Mouse (Mus musculus) CH12.LX (cell line): ENCODE measurements around the gene Samd11. TPM values are rescaled to one million over a fixed set of nuclear protein-coding genes. Genes with fewer than 3 reads are reported as not detected.
A peak's percentile ranks its signal among the peaks of the same experiment; 100 is the strongest.

ENCODE experiments used
- DNase-seq: peaks from one replicate; pipeline ENCODE4 v3.0.0-alpha.2; 2013; ENCODE audit errors: extremely low read depth
- H3K27ac ChIP-seq: 2 replicates; pipeline ENCODE4 v1.5.1; 2012; ENCODE audit warnings: low read depth, mild to moderate bottlenecking, control low read depth, moderate library complexity; ENCODE audit not compliant: insufficient read depth
- H3K27me3 ChIP-seq: replicated peaks from 2 replicates; pipeline ENCODE3; 2012; ENCODE audit warnings: inconsistent platforms
- H3K36me3 ChIP-seq, 2 experiments: replicated peaks in 1 of 2; 2 replicates each; pipeline versions ENCODE3 to v1.6.1; 2012; ENCODE audit warnings: inconsistent platforms in 1 of 2, low read length in 1 of 2, mild to moderate bottlenecking in 1 of 2, mixed read lengths in 1 of 2, moderate library complexity in 1 of 2; ENCODE audit not compliant: control insufficient read depth in 1 of 2, insufficient read depth in 1 of 2
- H3K4me1 ChIP-seq, 2 experiments: 2 replicates each; pipeline ENCODE4 v1.6.1; 2012; ENCODE audit warnings: inconsistent platforms in 1 of 2, moderate library complexity in 1 of 2; ENCODE audit not compliant: insufficient read depth in 2 of 2, control insufficient read depth in 1 of 2
- H3K4me2 ChIP-seq: 2 replicates; pipeline ENCODE4 v1.6.1; 2012; ENCODE audit warnings: low read depth, mild to moderate bottlenecking, control low read depth; ENCODE audit not compliant: poor library complexity, insufficient read depth, severe bottlenecking
- H3K4me3 ChIP-seq, 3 experiments: fragments of 150-350 bp in 1 of 3; sonication (generic) in 1 of 3; replicated peaks in 1 of 3; 2 replicates each; pipeline versions ENCODE3 to v1.5.1; 2011 to 2012; ENCODE audit warnings: low read depth in 2 of 3, low read length in 2 of 3, mild to moderate bottlenecking in 2 of 3, moderate library complexity in 2 of 3, control low read depth in 1 of 3, improper control_type of control experiment in 1 of 3, inconsistent platforms in 1 of 3, mixed read lengths in 1 of 3; ENCODE audit not compliant: poor library complexity in 1 of 3
- H3K79me2 ChIP-seq: replicated peaks from 2 replicates; pipeline ENCODE4 v1.6.1; 2012; ENCODE audit warnings: mild to moderate bottlenecking, moderate library complexity; ENCODE audit not compliant: control insufficient read depth, poor library complexity, insufficient read depth, severe bottlenecking; ENCODE audit errors: extremely low read depth
- H3K9ac ChIP-seq: 2 replicates; pipeline ENCODE4 v1.6.1; 2012; ENCODE audit warnings: low read depth, mild to moderate bottlenecking, control low read depth, moderate library complexity; ENCODE audit not compliant: insufficient read depth
- H3K9me3 ChIP-seq: replicated peaks from 2 replicates; pipeline ENCODE3; 2012; ENCODE audit warnings: low read length, inconsistent platforms, mixed read lengths
- BHLHE40 ChIP-seq: IDR thresholded peaks from 2 replicates; pipeline ENCODE4 v1.6.1; 2011; ENCODE audit warnings: mild to moderate bottlenecking, low read depth, low read length, improper control_type of control experiment
- CHD1 ChIP-seq: IDR thresholded peaks from 2 replicates; pipeline ENCODE4 v1.6.1; 2012; ENCODE audit warnings: low read depth, low read length, improper control_type of control experiment, inconsistent platforms
- CTCF ChIP-seq, 2 experiments: IDR thresholded peaks in 1 of 2; conservative IDR thresholded peaks in 1 of 2; 2 replicates each; pipeline ENCODE4 v1.5.1; 2011 to 2012; ENCODE audit warnings: low read depth in 2 of 2, low read length in 2 of 2, improper control_type of control experiment in 1 of 2, inconsistent platforms in 1 of 2, mild to moderate bottlenecking in 1 of 2, moderate library complexity in 1 of 2
- ELF1 ChIP-seq: IDR thresholded peaks from 2 replicates; pipeline ENCODE4 v1.6.1; 2014; ENCODE audit warnings: low read depth, mild to moderate bottlenecking, inconsistent platforms, low read length, improper control_type of control experiment
- EP300 ChIP-seq: IDR thresholded peaks from 2 replicates; pipeline ENCODE4 v1.6.1; 2011; ENCODE audit warnings: low read length, improper control_type of control experiment
- IRF4 ChIP-seq: IDR thresholded peaks from 2 replicates; pipeline ENCODE4 v1.6.1; 2014; ENCODE audit warnings: low read depth, mild to moderate bottlenecking, inconsistent platforms, low read length, improper control_type of control experiment
- KAT2A ChIP-seq: IDR thresholded peaks from 2 replicates; pipeline ENCODE4 v1.6.1; 2012; ENCODE audit warnings: low read length, improper control_type of control experiment, inconsistent platforms; ENCODE audit not compliant: insufficient replicate concordance
- MAFK ChIP-seq: IDR thresholded peaks from 2 replicates; pipeline ENCODE4 v1.6.1; 2011; ENCODE audit warnings: low read length, improper control_type of control experiment; ENCODE audit not compliant: insufficient replicate concordance
- MEF2A ChIP-seq: IDR thresholded peaks from 2 replicates; pipeline ENCODE4 v1.6.1; 2014; ENCODE audit warnings: low read depth, mild to moderate bottlenecking, inconsistent platforms, low read length, improper control_type of control experiment, borderline replicate concordance
- MXI1 ChIP-seq: IDR thresholded peaks from 2 replicates; pipeline ENCODE4 v1.6.1; 2011; ENCODE audit warnings: mild to moderate bottlenecking, low read depth, low read length, improper control_type of control experiment
- MYC ChIP-seq: IDR thresholded peaks from 2 replicates; pipeline ENCODE4 v1.6.1; 2011; ENCODE audit warnings: low read depth, mild to moderate bottlenecking, improper control_type of control experiment, low read length
- NELFE ChIP-seq: IDR thresholded peaks from 2 replicates; pipeline ENCODE4 v1.6.1; 2011; ENCODE audit warnings: low read depth, low read length, improper control_type of control experiment
- NRF1 ChIP-seq: IDR thresholded peaks from 2 replicates; pipeline ENCODE4 v1.6.1; 2014; ENCODE audit warnings: low read depth, mild to moderate bottlenecking, inconsistent platforms, low read length, improper control_type of control experiment, moderate library complexity
- PAX5 ChIP-seq: IDR thresholded peaks from 2 replicates; pipeline ENCODE4 v1.6.1; 2012; ENCODE audit warnings: low read length, inconsistent platforms, mixed read lengths
- POLR2A ChIP-seq: IDR thresholded peaks from 2 replicates; pipeline ENCODE4 v1.6.1; 2011; ENCODE audit warnings: low read depth, mild to moderate bottlenecking, improper control_type of control experiment, low read length
- RAD21 ChIP-seq: IDR thresholded peaks from 2 replicates; pipeline ENCODE4 v1.6.1; 2011; ENCODE audit warnings: low read depth, mild to moderate bottlenecking, low read length, improper control_type of control experiment, moderate library complexity
- SMC3 ChIP-seq: IDR thresholded peaks from 2 replicates; pipeline ENCODE4 v1.6.1; 2011; ENCODE audit warnings: low read depth, low read length, improper control_type of control experiment
- TBP ChIP-seq: conservative IDR thresholded peaks from 2 replicates; pipeline ENCODE4 v1.6.1; 2011; ENCODE audit warnings: low read depth, low read length, improper control_type of control experiment
- TCF12 ChIP-seq: IDR thresholded peaks from 2 replicates; pipeline ENCODE4 v1.6.1; 2014; ENCODE audit warnings: low read depth, mild to moderate bottlenecking, inconsistent platforms, low read length, improper control_type of control experiment
- USF1 ChIP-seq: IDR thresholded peaks from 2 replicates; pipeline ENCODE4 v1.6.1; 2014; ENCODE audit warnings: low read depth, mild to moderate bottlenecking, inconsistent platforms, low read length, improper control_type of control experiment
- USF2 ChIP-seq: conservative IDR thresholded peaks from 2 replicates; pipeline ENCODE4 v1.6.1; 2011; ENCODE audit warnings: low read depth, low read length, improper control_type of control experiment
- ZC3H11A ChIP-seq: IDR thresholded peaks from 2 replicates; pipeline ENCODE4 v1.6.1; 2012; ENCODE audit warnings: low read depth, mild to moderate bottlenecking, inconsistent platforms, low read length, improper control_type of control experiment
- ZKSCAN1 ChIP-seq: IDR thresholded peaks from 2 replicates; pipeline ENCODE4 v1.6.1; 2012; ENCODE audit warnings: low read depth, inconsistent platforms, low read length, improper control_type of control experiment, borderline replicate concordance
- ZMIZ1 ChIP-seq: IDR thresholded peaks from 2 replicates; pipeline ENCODE4 v1.6.1; 2012; ENCODE audit warnings: low read depth, mild to moderate bottlenecking, inconsistent platforms, low read length, improper control_type of control experiment
- dilution Hi-C: fragments of 300-500 bp; cut with MboI; formaldehyde crosslinking; loops from 2 replicates; pipeline ENCODE4 v1.14.3; 2020; ENCODE audit warnings: low sequenced_read_pairs; ENCODE audit not compliant: extremely low pct_unique_long_range_greater_than_20kb, extremely low pct_ligation_motif_present
- in situ Hi-C: fragments of 300-500 bp; cut with MboI; formaldehyde crosslinking; loops from 3 replicates; pipeline ENCODE4 v1.14.3; 2019; ENCODE audit warnings: low sequenced_read_pairs, low pct_ligation_motif_present, low pct_unique_long_range_greater_than_20kb, mixed read lengths
- polyA plus RNA-seq: library from polyadenylated mRNA; unstranded; fragments of >175 nt; gene quantifications from 2 replicates; pipeline ENCODE4 v1.2.1, GENCODE M21; 2012; ENCODE audit warnings: low read depth; ENCODE audit not compliant: insufficient read length
- total RNA-seq, 2 experiments: library from RNA; depleted of rRNA; stranded (reverse); fragments of 300-350 nt in 1 of 2; fragments of >200 nt in 1 of 2; gene quantifications; 2 replicates each; pipeline ENCODE4 v1.2.3; 2012 to 2014

The Samd11 gene
- total and polyA plus RNA-seq, 3 experiments: 0.47 to 3.5 TPM; not detected in 1

DNA sequence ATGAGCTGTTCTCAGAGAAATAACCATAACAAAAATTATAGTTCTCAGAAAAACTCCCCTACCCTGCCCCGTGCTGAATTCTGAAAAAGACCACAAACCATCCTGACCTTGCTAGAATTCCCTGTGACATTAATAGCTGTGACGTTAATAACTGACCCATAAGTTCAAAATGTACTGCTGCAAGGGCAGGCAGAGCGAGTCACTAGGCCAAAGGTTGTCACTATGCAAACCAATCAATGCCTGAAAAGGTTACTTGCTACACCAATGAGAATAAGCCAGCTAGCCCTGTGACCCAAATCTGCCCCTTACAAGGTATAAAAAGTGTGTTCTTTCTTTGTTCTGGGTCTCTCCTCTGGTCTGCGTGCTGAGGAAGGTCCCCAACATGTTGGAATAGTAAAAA lies 46.6 kb downstream of the Samd11 start:
- Histone ChIP-seq H3K9ac (no peak overlapping the region), H3K36me3 (no peaks in the 10 kb centered on the region), H3K27ac (no peak overlapping the region), H3K4me3 (no peak overlapping the region), H3K79me2 (no peaks in the 10 kb centered on the region), H3K27me3 (peaks cover 15% of the 10 kb centered on the region), H3K4me1 (peaks cover 0 to 3% of the 10 kb centered on the region in 2 experiments; a peak in 2 of 4 replicates), H3K9me3 (no peaks in the 10 kb centered on the region), H3K4me2 (no peak overlapping the region)
- DNase-seq: no peak
- dilution Hi-C loops: no loop called here
- in situ Hi-C loops: no loop called here
- TF ChIP-seq ZKSCAN1: no peak
- TF ChIP-seq NELFE: no peak
- TF ChIP-seq USF1: no peak
- TF ChIP-seq MEF2A: no peak
- no peak for TF ChIP-seq SMC3
- no peak for TF ChIP-seq CTCF (conservative IDR thresholded peaks at IDR 0.05 in 1 of 2, IDR thresholded peaks at IDR 0.05 in 1 of 2; ENCODE audit: low read depth in 2 of 2, low read length in 2 of 2)
- no peak for TF ChIP-seq MYC
- no peak for TF ChIP-seq ZMIZ1
- no peak for TF ChIP-seq ZC3H11A
- no peak for TF ChIP-seq CHD1
- no peak for TF ChIP-seq TBP
- TF ChIP-seq PAX5: no peak
- no peak for TF ChIP-seq USF2
- no peak for TF ChIP-seq POLR2A
- TF ChIP-seq BHLHE40: no peak
- TF ChIP-seq RAD21: no peak
- no peak for TF ChIP-seq IRF4
- no peak for TF ChIP-seq ELF1

DNA sequence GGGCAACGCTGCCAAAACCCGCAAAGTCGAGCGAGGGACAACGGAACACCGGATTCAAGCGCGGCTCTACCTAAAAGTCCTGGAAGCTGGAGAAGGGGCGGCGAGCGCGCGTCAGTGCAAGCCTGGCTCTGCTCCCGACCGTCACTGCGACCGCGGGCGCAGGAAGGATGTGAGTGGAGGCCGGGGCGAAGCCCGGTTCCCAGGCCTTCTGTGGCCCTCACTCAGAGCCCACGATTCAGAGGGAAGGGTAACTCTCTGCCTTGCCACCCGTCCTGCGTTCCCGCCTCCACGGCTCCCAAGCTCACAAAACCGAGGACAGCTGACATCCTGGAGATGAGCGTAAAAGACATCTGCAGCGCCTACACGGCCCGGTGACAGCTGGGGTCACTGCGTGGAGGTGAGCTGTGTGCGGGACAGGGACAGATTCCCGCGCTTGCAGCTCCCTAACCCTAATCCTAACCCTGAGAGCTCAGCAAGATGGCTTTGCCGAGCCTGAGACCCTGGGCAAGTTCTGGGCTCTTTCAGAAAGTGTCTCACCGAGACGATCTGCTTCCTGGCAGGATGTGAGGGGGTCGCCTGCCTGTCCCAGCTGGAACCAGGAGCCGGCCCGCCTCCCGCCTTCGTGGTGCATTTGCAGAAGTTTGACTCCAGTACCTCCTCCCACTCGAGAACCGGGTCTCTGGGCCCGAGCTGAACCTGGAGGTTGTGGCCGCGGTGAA lies 51.9 kb downstream of the Samd11 start:
- peaks cover 12 to 35% of the 10 kb centered on the region in 2 experiments for H3K4me1 ChIP-seq
- peak overlapping the region; percentile 87 for H3K4me2 ChIP-seq
- H3K27ac ChIP-seq: no peak overlapping the region

More for the DNA sequence above, 51.9 kb downstream of the Samd11 start:
- TF ChIP-seq TCF12 (no peak), MXI1 (0 out of 2 replicates have a peak, but pooled peaks have one; percentile 9), IRF4 (no peak), ZKSCAN1 (no peak), EP300 (no peak), NRF1 (no peak), MAFK (no peak), CHD1 (no peak), KAT2A (no peak)
- TF ChIP-seq, all 38 proteins: peak for 1
- Histone ChIP-seq H3K27me3 (peaks cover 33% of the 10 kb centered on the region), H3K4me3 (peak overlapping the region; percentile 36 to 65 (median 56)), H3K9ac (peak overlapping the region; percentile 41), H3K79me2 (no peaks in the 10 kb centered on the region), H3K9me3 (no peaks in the 10 kb centered on the region), H3K36me3 (no peaks in the 10 kb centered on the region)
- DNase-seq: no peak
- dilution Hi-C loops: no loop called here
- in situ Hi-C loops: no loop called here
